Mouse (Mus musculus): Measurements from ENCODE around the gene Rufy1. TPM values are rescaled to one million over a fixed set of nuclear protein-coding genes. Genes with fewer than 3 reads are reported as not detected.
"Not testable (repeated sequence)": the region's sequence is repeated elsewhere in the genome, so short reads cannot be mapped to it uniquely, and the experiment has no call there.

Gene Rufy1
- total RNA-seq, 2 experiments from 2014 or later: 26.7 to 30.3 TPM

GRCm38 (mm10) chr11:50387167-50387679 is 43.7 kb downstream of the Rufy1 start:
- no peak for DNase-seq (ENCODE audit: extremely low spot score in 1 of 2, low spot score in 1 of 2)

DNA sequence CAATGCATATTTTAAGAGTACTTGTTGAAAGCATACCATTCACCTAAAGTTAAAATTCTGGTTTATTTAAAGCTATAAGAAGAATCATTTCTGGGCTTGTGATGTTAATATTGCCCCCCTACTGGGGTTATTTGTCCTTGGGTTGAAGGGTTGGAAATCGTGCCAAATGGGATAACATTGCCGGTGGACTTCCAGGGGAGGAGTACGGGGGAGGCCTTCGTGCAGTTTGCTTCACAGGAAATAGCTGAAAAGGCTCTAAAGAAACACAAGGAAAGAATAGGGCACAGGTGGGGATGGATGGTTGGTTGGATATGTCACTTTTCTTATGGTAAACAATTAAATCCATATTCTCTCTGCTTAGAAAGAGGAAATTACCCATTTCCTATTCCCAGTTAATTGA is 49.6 kb downstream of the Rufy1 start:
- no peak for DNase-seq (ENCODE audit: extremely low spot score in 1 of 2, low spot score in 1 of 2)

GRCm38 (mm10) chr11:50379023-50379752 is 51.7 kb downstream of the Rufy1 start:
- DNase-seq (ENCODE audit: extremely low spot score in 1 of 2, low spot score in 1 of 2): no peak

- DNase-seq (ENCODE audit: extremely low spot score in 1 of 2, low spot score in 1 of 2): peak; percentile 73 to 81
Observed at GRCm38 (mm10) chr11:50377892-50378684, 52.8 kb downstream of the Rufy1 start.

DNA sequence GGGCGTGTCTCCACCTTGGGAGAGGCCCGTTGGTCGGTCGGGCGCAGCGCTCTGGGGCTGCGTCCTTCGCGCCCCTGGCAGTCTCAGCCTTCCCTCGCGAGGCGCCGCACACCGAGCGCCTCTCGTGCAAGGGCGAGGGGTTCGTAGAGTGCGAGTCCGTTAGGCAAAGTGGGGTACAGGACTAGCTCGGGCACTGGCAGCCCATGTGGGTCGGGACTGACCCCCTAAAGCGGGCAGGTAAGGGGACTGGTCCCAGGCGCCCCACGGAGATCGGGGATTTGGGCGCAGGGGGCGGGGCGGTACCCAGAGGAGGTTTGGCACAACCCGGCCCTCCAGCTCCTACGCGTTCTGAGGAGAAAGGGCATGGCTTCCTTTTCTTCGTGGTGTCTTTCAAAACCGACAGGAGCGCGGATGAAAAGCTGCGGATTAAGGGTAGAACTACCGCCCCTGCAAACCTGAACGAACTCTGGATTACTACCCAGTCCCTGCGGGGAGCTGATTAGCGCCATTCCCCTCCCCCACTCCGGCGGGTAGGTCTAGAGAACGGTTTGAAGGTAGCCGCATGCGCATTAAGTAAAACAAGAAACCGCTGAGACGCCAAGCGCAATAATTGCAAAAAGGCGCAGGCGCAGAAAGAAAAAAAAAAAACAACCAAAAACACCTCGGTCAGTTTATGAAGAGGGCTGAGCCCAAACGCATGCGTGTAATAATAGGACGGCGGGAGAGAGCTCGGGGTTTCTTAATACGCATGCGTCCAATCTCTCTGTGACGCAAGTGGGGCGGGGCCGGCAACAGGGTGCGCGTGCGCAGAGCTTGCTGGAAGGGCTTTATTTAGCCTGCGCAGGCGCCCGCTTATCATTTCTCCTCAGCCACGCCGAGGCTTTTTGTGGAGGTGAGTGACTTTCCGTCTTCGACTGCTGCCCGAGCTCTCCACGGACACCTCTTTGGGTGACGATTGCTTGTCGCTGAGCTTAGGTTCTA is 53.7 kb downstream of the Rufy1 start, which contains the start of gene Hnrnph1:
Gene Hnrnph1, plus strand, starts transcription at position 80 of the 981 bp plus-strand sequence.
- DNase-seq (ENCODE audit: extremely low spot score in 1 of 2, low spot score in 1 of 2): peak; percentile 97 to 99

- no peak for DNase-seq (ENCODE audit: extremely low spot score in 1 of 2, low spot score in 1 of 2)
Observed at GRCm38 (mm10) chr11:50376156-50376790, 54.7 kb downstream of the Rufy1 start.

- no peak for DNase-seq (ENCODE audit: extremely low spot score in 1 of 2, low spot score in 1 of 2)
Observed at GRCm38 (mm10) chr11:50375421-50375820, 55.5 kb downstream of the Rufy1 start.

GRCm38 (mm10) chr11:50374286-50375015 is 56.5 kb downstream of the Rufy1 start:
- DNase-seq (ENCODE audit: extremely low spot score in 1 of 2, low spot score in 1 of 2): no peak

DNA sequence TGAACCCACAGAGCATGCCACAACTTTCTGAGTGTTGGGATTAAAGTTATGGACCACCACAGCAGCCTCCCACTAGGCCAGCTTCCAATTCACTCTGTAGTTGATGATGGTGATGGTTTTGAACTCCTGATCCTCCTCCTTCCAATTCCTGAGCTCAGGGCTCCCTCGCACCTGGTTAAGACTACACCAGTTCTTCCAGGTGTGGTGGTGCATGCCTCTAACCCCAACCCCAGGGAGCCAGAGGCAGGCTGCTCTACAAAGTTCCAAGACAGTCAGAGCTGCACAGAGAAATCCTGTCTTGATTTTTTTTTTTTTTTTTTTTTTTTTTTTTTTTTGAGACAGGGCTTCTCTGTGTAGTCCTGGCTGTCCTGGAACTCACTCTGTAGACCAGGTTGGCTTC is 57.3 kb downstream of the Rufy1 start:
- DNase-seq (ENCODE audit: extremely low spot score in 1 of 2, low spot score in 1 of 2): no peak

GRCm38 (mm10) chr11:50373086-50373485 is 57.8 kb downstream of the Rufy1 start:
- DNase-seq (ENCODE audit: extremely low spot score in 1 of 2, low spot score in 1 of 2): no peak

- DNase-seq (ENCODE audit: extremely low spot score in 1 of 2, low spot score in 1 of 2): no peak
Observed at GRCm38 (mm10) chr11:50371911-50372310, 59.0 kb downstream of the Rufy1 start.

DNA sequence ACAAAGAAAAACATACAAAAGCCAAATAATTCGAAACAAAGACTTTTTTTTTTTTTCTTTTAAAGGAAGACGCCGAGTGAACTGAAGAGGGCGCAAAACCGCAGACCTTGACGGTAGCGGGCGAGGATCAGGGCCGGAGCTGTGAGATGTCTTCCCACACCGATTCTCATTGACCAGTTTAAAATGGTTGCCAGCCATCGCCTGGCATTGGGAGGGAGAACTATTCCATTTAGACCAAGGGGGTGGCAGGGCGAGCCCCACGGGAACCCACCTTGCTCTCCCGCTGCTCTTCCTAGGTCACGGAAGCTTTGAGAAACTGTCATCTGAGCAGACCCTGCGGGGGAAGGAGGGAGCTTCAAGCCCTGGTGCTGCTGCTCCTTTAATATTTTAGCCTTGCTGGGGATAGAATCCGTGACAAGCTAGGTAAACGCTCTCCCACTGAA is 59.5 kb downstream of the Rufy1 start:
- peak; percentile 24 to 53 for DNase-seq (ENCODE audit: extremely low spot score in 1 of 2, low spot score in 1 of 2)

DNA sequence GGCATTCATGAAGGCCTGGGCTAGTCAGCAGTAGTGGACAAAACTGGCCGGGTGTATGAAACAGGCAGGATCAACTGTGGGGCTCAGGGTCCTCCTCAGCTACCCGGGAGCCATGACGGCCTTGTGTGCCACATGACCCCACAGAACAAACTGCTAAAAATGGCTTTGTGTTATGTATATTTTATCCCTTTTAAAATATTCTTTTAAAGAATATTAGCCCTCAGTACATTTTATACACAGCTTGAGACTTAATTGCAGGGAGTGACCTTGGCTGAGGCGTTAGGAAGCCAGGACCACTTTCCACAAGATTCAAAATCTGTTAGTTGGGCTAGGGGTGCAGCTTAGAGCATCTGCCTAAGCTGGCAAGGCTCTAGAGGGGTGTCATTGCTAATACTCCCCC is 60.0 kb downstream of the Rufy1 start:
- no peak for DNase-seq (ENCODE audit: extremely low spot score in 1 of 2, low spot score in 1 of 2)

- DNase-seq (ENCODE audit: extremely low spot score in 1 of 2, low spot score in 1 of 2): no peak
Observed at GRCm38 (mm10) chr11:50369360-50369911, 61.5 kb downstream of the Rufy1 start.

DNA sequence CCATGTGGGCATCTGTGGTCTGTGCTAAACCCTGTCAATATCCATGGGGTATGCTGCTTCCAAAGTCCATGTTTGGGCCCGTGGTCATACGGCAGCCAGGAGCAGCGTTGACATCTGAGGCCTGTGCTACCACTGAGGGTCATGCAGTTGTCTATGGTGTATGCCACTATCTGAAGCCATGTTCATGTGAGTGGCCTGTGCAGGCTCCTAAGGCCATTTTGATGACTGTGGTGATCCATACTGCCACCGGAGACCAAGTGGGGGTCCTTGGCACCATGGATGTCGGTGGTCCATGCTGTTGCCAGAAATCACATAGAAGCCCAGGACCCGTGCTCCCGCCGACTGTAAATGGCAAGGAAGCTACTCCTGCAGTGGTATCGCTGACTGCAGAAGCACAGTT is 63.4 kb downstream of the Rufy1 start:
- no peak for DNase-seq (ENCODE audit: extremely low spot score in 1 of 2, low spot score in 1 of 2)

DNA sequence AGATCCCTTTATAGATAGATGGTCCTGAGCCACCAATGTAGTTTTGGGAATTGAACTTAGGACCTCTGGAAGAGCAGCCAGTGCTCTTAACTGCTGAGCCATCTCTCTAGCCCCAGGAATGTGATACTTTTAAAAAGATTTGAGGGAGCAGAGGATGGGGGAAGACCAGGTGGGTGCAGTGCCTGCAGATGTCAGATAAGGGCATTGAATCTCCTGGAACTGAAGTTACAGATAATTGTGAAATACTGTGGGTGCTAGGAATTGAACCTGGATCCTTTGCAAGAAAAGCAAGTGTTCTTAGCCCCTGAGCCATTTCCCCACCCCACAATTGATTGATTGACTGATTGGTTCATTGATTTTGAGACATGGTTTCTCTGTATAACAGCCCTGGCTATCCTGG is 65.6 kb downstream of the Rufy1 start:
- no peak for DNase-seq (ENCODE audit: extremely low spot score in 1 of 2, low spot score in 1 of 2)

GRCm38 (mm10) chr11:50364548-50364947 is 66.4 kb downstream of the Rufy1 start:
- peak; percentile 44 to 79 for DNase-seq (ENCODE audit: extremely low spot score in 1 of 2, low spot score in 1 of 2)

- not testable (repeated sequence) for DNase-seq (ENCODE audit: extremely low spot score in 1 of 2, low spot score in 1 of 2)
Observed at GRCm38 (mm10) chr11:50361282-50361681, 69.6 kb downstream of the Rufy1 start.
